Mouse (Mus musculus) heart, adult 2 months (tissue): ENCODE measurements at regions not wholly inside any gene's neighbourhood (a gene's known extent, or its start where the extent isn't known, plus 50 kb on each side); places are given as distances from the start of the nearest gene placed in this dataset.

Experiments used
- CTCF ChIP-seq: fragments of 200-600 bp; IDR thresholded peaks from 2 replicates; pipeline ENCODE4 v1.8.1; 2022; ENCODE audit warnings: antibody characterized with exemption, mild to moderate bottlenecking, moderate library complexity
- EP300 ChIP-seq: fragments of 200-500 bp; IDR thresholded peaks from 2 replicates; pipeline ENCODE4 v1.6.1; 2011; ENCODE audit warnings: low read depth, low read length, control low read depth; ENCODE audit not compliant: insufficient read depth
- POLR2A ChIP-seq: fragments of 200-500 bp; IDR thresholded peaks from 2 replicates; pipeline ENCODE4 v1.6.1; 2011; ENCODE audit warnings: mild to moderate bottlenecking, low read depth, low read length, control low read depth; ENCODE audit not compliant: insufficient read depth

DNA sequence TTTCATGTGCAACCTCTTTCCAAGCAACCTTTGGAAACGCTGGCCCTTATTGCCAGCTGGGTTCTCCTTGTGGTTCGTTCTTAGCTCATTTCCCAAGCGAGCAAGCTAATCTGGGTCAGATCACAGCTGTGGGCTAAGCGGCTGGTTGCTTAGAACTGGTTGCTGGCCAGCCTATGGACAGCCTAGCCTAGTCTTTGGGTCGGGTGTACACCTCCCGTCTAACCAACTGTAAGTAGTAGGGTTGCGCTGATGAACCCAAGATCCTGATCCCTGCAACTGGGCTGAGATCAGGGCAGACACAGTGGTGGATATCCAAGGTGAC lies 236.5 kb downstream of the Mtx2 start:
- 0 out of 2 replicates have a peak, but pooled peaks have one; percentile 0 for TF ChIP-seq CTCF
- TF ChIP-seq EP300, result no peak
- TF ChIP-seq POLR2A, result no peak
